16 mouse cellular contexts compared by ENCODE assay signal in genomic region chr3:131480659-131481058, GRCm38 (mm10). TPM values are rescaled to one million over a fixed set of nuclear protein-coding genes. Genes with fewer than 3 reads are reported as not detected.
A peak's percentile ranks its signal among the peaks of the same experiment; 100 is the strongest.
DNase-seq lines count a peak whose midpoint lies in the region; TF ChIP-seq lines count a peak whose summit lies in the region.
"Had no signal": no experiment of that assay in that cellular context is flagged by ENCODE, and none has a peak within 500 bp of the region (broad histone marks: within the 10 kb centered on the region; RNA-seq: fewer than 3 reads in every experiment).

No protein-coding gene starts in this region.

- DNase-seq in left cerebral cortex, adult 2 months (ENCODE audit: extremely low spot score in 1 of 2, low spot score in 2 of 2), result no peak
- DNase-seq in left cerebral cortex, adult 9 months (ENCODE audit: low spot score in 2 of 2), result no peak
- peak; percentile 33 for DNase-seq in thymus, postnatal 4 days
- no peak for DNase-seq in thymus, postnatal 36 days
- DNase-seq in testis, postnatal 14 days (ENCODE audit: low spot score), result peak; percentile 61
- DNase-seq in c-Kit-positive CD71-positive TER-119-positive erythroid progenitor cells, embryonic 14.5 days (ENCODE audit: low spot score), result no peak
- DNase-seq in adrenal gland, postnatal 25 days, result no peak
- DNase-seq: gastrocnemius, postnatal 36 days; right cerebral cortex, postnatal 14 days had no signal

- intact Hi-C loops in left cerebral cortex, adult 2 months (cut with DNase I), result no loop called here

- H3K4me1 ChIP-seq in bone marrow macrophage, adult 2 months (ENCODE audit: control insufficient read depth, insufficient read depth, low read length), result no peaks in the 10 kb centered on the region
- H3K4me1 ChIP-seq: embryonic facial prominence, embryonic 15.5 days; heart, embryonic 15.5 days; limb, embryonic 15.5 days; stomach, embryonic 15.5 days had no signal

- peak; percentile 36 for TF ChIP-seq CTCF in left cerebral cortex, adult 2 months (IDR thresholded peaks at IDR 0.05)
- TF ChIP-seq CTCF in bone marrow macrophage, adult 2 months (IDR thresholded peaks at IDR 0.05; ENCODE audit: low read depth, low read length), result 0 out of 2 replicates have a peak, but pooled peaks have one; percentile 16

- TF ChIP-seq POLR2A in bone marrow macrophage, adult 2 months (IDR thresholded peaks at IDR 0.05; ENCODE audit: borderline replicate concordance, low read depth, low read length), result no peak

- no peak overlapping the region for H3K4me3 ChIP-seq in left cerebral cortex, adult 2 months
- no peak overlapping the region for H3K4me3 ChIP-seq in bone marrow macrophage, adult 2 months (ENCODE audit: insufficient read depth, low read length)
- H3K4me3 ChIP-seq: embryonic facial prominence, embryonic 15.5 days; heart, embryonic 15.5 days; hindbrain, embryonic 13.5 days; limb, embryonic 15.5 days; myocyte; stomach, embryonic 15.5 days had no signal

- H3K27ac ChIP-seq in left cerebral cortex, adult 2 months, result no peak overlapping the region
- H3K27ac ChIP-seq in bone marrow macrophage, adult 2 months (ENCODE audit: insufficient read depth, low read depth, low read length), result no peak overlapping the region
- H3K27ac ChIP-seq: embryonic facial prominence, embryonic 15.5 days; heart, embryonic 15.5 days; hindbrain, embryonic 13.5 days; limb, embryonic 15.5 days; stomach, embryonic 15.5 days had no signal

RNA-seq across cellular contexts. Expression of gene Sgms2, which starts 10.6 kb away (rescaled TPM):
- total RNA-seq in left cerebral cortex, adult 2 months (2021), result 1 to 10 TPM; 2.3 to 3.6 TPM
- 0.63 and 0.73 TPM in 2 replicates for polyA plus RNA-seq in bone marrow macrophage, adult 2 months (2012; ENCODE audit: insufficient read depth, insufficient read length, missing spikeins)
- 6.7 and 9.9 TPM in 2 replicates for total RNA-seq in adrenal gland, postnatal 25 days (2021)

Comparison
In these comparisons a context has a peak if more than half of its experiments do, and no peak if none do; other contexts are left out.
1. DNase-seq: peak in thymus, postnatal 4 days (single experiment) and testis, postnatal 14 days (single experiment); none in left cerebral cortex, adult 2 months (0 of 2), left cerebral cortex, adult 9 months (0 of 2), thymus, postnatal 36 days (0 of 2), c-Kit-positive CD71-positive TER-119-positive erythroid progenitor cells, embryonic 14.5 days (single experiment) and adrenal gland, postnatal 25 days (single experiment).